Mouse (Mus musculus) stomach, postnatal 0 days (tissue): ENCODE measurements around the gene Chaf1b.

ENCODE experiments used
- CTCF ChIP-seq: IDR thresholded peaks from 2 replicates; pipeline ENCODE4 v1.5.1; 2016; ENCODE audit warnings: antibody characterized with exemption, low read depth, mild to moderate bottlenecking, moderate library complexity
- EP300 ChIP-seq: optimal IDR thresholded peaks from 2 replicates; pipeline ENCODE3; 2016; ENCODE audit warnings: antibody characterized with exemption

GRCm38 (mm10) chr16:93932185-93933168 is 48.8 kb downstream of the Chaf1b start:
- TF ChIP-seq CTCF (no peak), EP300 (no peak)
